Mouse (Mus musculus) forebrain, embryonic 14.5 days (tissue): ENCODE data around the gene Plxdc1. TPM values are rescaled to one million over a fixed set of nuclear protein-coding genes. Genes with fewer than 3 reads are reported as not detected.

Experiments used
- ATAC-seq: fragments of 200-750 bp; cut with Nextera tagmentation; 2 replicates; pipeline ENCODE4 v1.8.0; 2017; ENCODE audit warnings: mild to moderate bottlenecking, moderate library complexity
- DNase-seq: peaks from one replicate; pipeline ENCODE4 v3.0.0-alpha.2; 2015; ENCODE audit warnings: low spot score
- H3K27ac ChIP-seq: fragments of 300-500 bp; sonication (generic); 2 replicates; pipeline ENCODE4 v1.5.1; 2014; ENCODE audit warnings: low read depth, mild to moderate bottlenecking, control low read depth, low read length, moderate library complexity
- H3K27me3 ChIP-seq: fragments of 300-500 bp; sonication (generic); replicated peaks from 2 replicates; pipeline ENCODE4 v1.6.1; 2014; ENCODE audit warnings: low read length, control low read depth, mixed read lengths; ENCODE audit not compliant: control insufficient read depth, insufficient read depth
- H3K36me3 ChIP-seq: fragments of 300-500 bp; sonication (generic); 2 replicates; pipeline ENCODE4 v1.6.1; 2014; ENCODE audit warnings: low read length, control low read depth; ENCODE audit not compliant: control insufficient read depth, insufficient read depth
- H3K4me1 ChIP-seq: fragments of 300-500 bp; sonication (generic); 2 replicates; pipeline ENCODE4 v1.6.1; 2014; ENCODE audit warnings: antibody characterized with exemption, low read length, control low read depth; ENCODE audit not compliant: control insufficient read depth, insufficient read depth
- H3K4me2 ChIP-seq: fragments of 300-500 bp; sonication (generic); 2 replicates; pipeline ENCODE4 v1.6.1; 2014; ENCODE audit warnings: mild to moderate bottlenecking, control low read depth, low read length
- H3K4me3 ChIP-seq: fragments of 300-500 bp; sonication (generic); 2 replicates; pipeline ENCODE4 v1.5.1; 2014; ENCODE audit warnings: low read depth, low read length, control low read depth
- H3K9ac ChIP-seq: fragments of 300-500 bp; sonication (generic); 2 replicates; pipeline ENCODE4 v1.6.1; 2014; ENCODE audit warnings: mild to moderate bottlenecking, low read length, control low read depth, moderate library complexity
- H3K9me3 ChIP-seq: fragments of 300-500 bp; sonication (generic); replicated peaks from 2 replicates; pipeline ENCODE4 v1.6.1; 2016; ENCODE audit warnings: low read length, control low read depth, mixed read lengths; ENCODE audit not compliant: control insufficient read depth
- WGBS: fragments of 180-500 bp; shearing (Covaris S2); extraction: QIAGEN DNeasy Blood & Tissue Kit; methylation state at CpG from one replicate; pipeline ENCODE4 v1.1.7; 2014; 5-methylcytosine and 5-hydroxymethylcytosine counted together
- polyA plus RNA-seq: library from polyadenylated mRNA; unstranded; fragments of >200 nt; fragmentation: Nextera tagmentation; extraction: Ambion mirVana; gene quantifications from 2 replicates; pipeline ENCODE4 v1.2.1, GENCODE M21; 2014

The Plxdc1 gene
- polyA plus RNA-seq, 1 experiment from 2014 or later: 0.48 TPM

DNA sequence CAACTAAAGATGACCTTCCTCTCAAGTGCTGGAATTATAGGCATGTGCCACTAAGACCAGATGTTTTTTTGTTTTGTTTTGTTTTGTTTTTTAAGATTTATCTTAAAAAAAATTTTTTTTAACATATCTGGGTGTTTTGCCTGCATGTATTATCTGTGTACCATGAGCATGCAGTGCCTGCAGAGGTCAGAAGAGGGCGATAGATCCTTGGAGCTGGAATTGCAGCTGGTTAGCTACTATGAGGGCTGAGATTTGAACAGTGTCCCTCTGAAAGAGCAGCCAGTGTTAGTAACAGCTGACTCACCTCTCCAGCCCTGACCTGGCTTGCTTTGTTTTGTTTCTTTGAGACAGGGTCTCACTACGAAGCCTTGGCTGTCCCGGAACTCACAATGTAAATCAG is 49.5 kb downstream of the Plxdc1 start:
- no peaks in the 10 kb centered on the region for H3K9me3 ChIP-seq
- no peaks in the 10 kb centered on the region for H3K36me3 ChIP-seq
- H3K4me1 ChIP-seq: no peaks in the 10 kb centered on the region
- H3K9ac ChIP-seq: no peak overlapping the region
- H3K4me3 ChIP-seq: no peak overlapping the region
- DNase-seq (peak; percentile 67), ATAC-seq (no peak)
- H3K4me2 ChIP-seq: no peak overlapping the region
- no peaks in the 10 kb centered on the region for H3K27me3 ChIP-seq
- WGBS: 23% methylated on average over 3 of the region's 3 CpGs
- no peak overlapping the region for H3K27ac ChIP-seq

DNA sequence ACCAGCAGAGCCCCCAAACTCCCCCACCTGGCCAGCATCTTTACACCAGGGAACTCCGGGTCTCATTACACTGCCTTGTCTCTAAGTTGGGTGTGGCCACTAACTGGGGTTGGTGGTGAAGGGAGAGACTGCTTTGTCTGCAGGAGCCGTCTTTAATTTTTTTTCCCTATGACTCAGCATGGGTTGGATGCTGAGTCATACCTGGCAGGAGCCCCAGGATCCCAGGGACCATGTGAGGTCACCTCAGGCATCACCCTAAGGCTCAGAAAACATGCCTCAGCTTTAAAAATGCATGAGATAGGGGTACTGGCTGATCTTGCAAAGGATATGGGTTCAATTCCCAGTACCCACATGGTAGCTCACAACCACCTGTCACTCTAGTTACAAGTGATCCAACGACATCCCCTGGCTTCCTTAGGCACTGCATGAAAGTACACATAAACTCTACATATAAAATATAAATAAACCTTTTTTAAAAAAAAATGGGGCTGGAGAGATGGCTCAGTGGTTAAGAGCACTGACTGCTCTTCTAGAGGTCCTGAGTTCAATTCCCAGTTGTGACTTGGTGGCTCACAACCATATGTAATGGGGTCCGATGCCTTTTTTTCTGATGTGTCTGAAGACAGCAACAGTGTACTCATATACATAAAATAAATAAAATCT is 50.2 kb downstream of the Plxdc1 start:
- Histone ChIP-seq H3K27me3 (no peaks in the 10 kb centered on the region), H3K9me3 (no peaks in the 10 kb centered on the region), H3K4me1 (no peaks in the 10 kb centered on the region), H3K9ac (no peak overlapping the region), H3K4me3 (no peak overlapping the region), H3K4me2 (no peak overlapping the region), H3K36me3 (no peaks in the 10 kb centered on the region), H3K27ac (no peak overlapping the region)
- DNase-seq (no peak), ATAC-seq (no peak)
- WGBS: 65% methylated on average over 4 of the region's 4 CpGs

DNA sequence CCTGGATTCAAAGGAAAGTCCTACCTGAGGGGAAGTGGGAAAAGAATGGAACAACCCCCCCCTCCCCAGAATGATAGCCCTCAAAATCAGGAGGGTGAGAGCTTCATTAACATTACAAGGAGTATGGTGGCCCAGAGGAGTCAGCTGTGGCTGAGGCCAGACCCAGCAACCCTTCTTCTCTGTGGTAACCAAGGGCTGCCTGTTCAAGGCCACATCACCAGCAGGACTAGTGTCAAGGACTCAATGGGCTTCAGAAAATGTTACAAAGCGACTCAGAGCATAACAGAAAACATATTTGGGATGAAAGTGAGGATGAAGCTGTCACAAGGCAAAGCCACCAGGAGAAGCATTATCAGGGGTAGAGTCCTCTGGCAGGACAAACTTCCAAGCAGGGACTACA is 52.7 kb downstream of the Plxdc1 start:
- Histone ChIP-seq H3K9ac (no peak overlapping the region), H3K4me2 (no peak overlapping the region), H3K36me3 (no peaks in the 10 kb centered on the region), H3K9me3 (no peaks in the 10 kb centered on the region), H3K27ac (no peak overlapping the region), H3K4me3 (no peak overlapping the region), H3K27me3 (no peaks in the 10 kb centered on the region), H3K4me1 (no peaks in the 10 kb centered on the region)
- WGBS: 75% methylated on average over 1 of the region's 1 CpGs
- no peak for ATAC-seq
- no peak for DNase-seq

DNA sequence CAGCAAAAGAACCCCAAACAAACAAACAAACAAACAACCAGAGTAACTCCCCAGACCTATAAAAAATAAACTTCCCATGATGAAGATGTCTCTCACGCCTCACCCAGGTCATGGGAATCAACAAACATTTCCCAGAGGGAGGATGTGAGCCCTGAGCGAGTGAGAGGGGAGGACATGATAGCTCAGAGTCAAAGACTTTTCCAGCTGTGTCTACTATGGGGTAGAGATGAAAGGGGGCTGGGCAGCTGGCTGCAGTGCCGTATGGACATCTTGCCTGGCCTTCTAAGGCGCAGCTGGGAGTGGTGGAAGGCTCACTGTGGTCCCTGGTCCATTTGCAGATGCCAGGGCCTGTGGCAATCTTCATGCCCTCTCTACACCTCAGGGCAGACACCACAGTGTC is 57.3 kb downstream of the Plxdc1 start:
- Histone ChIP-seq H3K4me2 (no peak overlapping the region), H3K36me3 (no peaks in the 10 kb centered on the region), H3K4me1 (no peaks in the 10 kb centered on the region), H3K9ac (no peak overlapping the region), H3K9me3 (no peaks in the 10 kb centered on the region), H3K4me3 (no peak overlapping the region), H3K27me3 (no peaks in the 10 kb centered on the region), H3K27ac (no peak overlapping the region)
- DNase-seq: no peak
- ATAC-seq: no peak
- 78% methylated on average over 4 of the region's 4 CpGs for WGBS

DNA sequence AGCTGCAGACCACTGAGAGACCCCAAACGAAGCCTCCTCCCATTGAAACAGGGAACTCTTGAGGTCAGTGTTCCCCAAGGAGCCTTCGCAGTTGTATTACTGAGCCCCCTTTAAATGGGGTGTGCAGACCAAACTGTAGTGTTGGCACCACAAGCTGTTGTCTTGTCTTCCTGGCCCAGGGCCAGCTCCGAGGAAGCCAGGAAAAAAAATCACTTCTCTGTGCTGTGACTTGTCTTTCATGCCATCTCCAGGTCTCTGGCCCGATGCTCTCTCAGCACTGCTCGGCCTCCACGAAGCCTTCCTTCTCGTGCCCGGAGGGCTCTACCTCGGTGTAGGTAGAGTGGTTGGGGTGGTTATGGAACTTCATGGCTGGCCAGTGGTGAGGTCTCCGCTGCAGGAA is 62.0 kb downstream of the Plxdc1 start:
- ATAC-seq: no peak

DNA sequence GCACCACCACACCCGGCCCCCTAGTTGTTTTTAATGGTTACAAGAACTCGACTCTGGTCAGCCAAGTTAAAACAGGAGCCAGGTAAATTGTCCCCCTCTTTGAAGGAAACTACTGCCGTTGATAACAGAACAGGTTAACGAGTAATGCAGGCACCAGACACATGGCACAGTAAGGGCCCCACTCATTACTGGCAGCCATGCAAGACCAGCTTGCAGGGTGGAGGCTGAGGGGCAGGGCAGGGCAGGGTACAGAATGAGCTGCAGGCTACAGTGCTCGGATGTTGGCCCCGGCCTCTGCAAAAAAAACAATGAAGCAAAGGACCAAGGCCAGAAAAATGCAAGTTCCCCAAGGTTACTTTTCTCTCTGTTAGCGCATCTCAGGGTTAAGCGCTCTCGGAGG is 62.6 kb downstream of the Plxdc1 start:
- no peak overlapping the region for H3K4me3 ChIP-seq
- no peak overlapping the region for H3K27ac ChIP-seq
- DNase-seq (no peak), ATAC-seq (no peak)
- H3K9me3 ChIP-seq: no peaks in the 10 kb centered on the region
- no peaks in the 10 kb centered on the region for H3K27me3 ChIP-seq
- no peaks in the 10 kb centered on the region for H3K36me3 ChIP-seq
- 75% methylated on average over 9 of the region's 9 CpGs for WGBS
- no peaks in the 10 kb centered on the region for H3K4me1 ChIP-seq
- no peak overlapping the region for H3K9ac ChIP-seq
- H3K4me2 ChIP-seq: no peak overlapping the region

More for the DNA sequence above, 62.0 kb downstream of the Plxdc1 start:
- Histone ChIP-seq H3K9ac (no peak overlapping the region), H3K27me3 (no peaks in the 10 kb centered on the region), H3K36me3 (no peaks in the 10 kb centered on the region), H3K4me3 (no peak overlapping the region), H3K9me3 (no peaks in the 10 kb centered on the region), H3K4me2 (no peak overlapping the region), H3K4me1 (no peaks in the 10 kb centered on the region), H3K27ac (no peak overlapping the region)
- 88% methylated on average over 10 of the region's 10 CpGs for WGBS
- peak; percentile 9 for DNase-seq

DNA sequence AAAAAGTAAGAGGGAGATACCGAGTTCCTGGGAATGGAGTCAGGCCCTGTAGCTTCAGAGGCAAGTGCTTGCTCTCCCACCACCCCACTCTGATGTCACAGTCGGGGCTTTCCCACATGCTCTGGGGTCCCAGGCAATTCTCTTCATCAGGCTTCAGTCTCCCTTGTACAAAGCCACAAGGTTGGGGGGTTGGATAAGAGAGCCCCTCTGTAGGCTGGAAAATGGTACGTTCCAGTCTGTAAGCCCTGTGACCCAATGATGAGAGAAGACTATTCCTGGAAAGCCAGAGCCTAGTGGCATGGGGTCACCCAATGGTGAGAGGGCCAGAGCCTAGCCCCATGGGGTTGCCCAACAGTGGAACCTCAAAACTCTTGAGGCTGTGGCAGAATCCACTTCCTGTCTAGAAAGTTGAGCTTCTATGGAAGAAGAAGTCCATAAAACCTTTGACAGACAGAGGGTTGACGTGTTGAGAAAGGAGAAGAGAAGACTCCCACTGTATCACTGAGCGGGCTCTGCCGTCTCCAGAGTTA is 70.2 kb downstream of the Plxdc1 start:
- DNase-seq: no peak
- Histone ChIP-seq H3K4me2 (no peak overlapping the region), H3K9me3 (no peaks in the 10 kb centered on the region), H3K4me3 (no peak overlapping the region), H3K36me3 (no peaks in the 10 kb centered on the region), H3K27me3 (no peaks in the 10 kb centered on the region), H3K4me1 (no peaks in the 10 kb centered on the region), H3K9ac (no peak overlapping the region), H3K27ac (no peak overlapping the region)
- ATAC-seq: no peak
- 93% methylated on average over 6 of the region's 6 CpGs for WGBS

DNA sequence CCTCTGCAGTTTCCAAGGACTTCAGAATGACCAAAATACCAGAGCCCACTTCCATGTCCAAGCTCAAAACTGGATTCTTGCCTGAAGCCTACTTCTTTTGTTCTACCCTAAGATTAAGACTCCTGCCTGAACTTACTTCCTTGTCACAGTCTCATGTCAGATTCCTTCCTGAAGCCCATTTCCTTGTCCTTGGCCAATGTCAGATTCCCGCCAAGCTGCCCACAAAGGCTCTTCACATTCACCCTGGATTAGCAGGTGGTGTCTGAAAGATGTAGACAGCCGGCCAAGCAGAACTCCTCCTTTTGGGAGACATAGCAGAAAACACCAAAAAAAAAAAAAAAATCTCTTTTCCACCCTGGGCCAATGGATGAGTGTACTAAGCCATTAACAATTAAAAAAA is 70.8 kb downstream of the Plxdc1 start:
- Histone ChIP-seq H3K36me3 (no peaks in the 10 kb centered on the region), H3K4me1 (no peaks in the 10 kb centered on the region), H3K9me3 (no peaks in the 10 kb centered on the region), H3K9ac (no peak overlapping the region), H3K27me3 (no peaks in the 10 kb centered on the region), H3K4me2 (no peak overlapping the region), H3K27ac (no peak overlapping the region), H3K4me3 (no peak overlapping the region)
- 83% methylated on average over 2 of the region's 2 CpGs for whole genome bisulfite sequencing
- ATAC-seq (no peak), DNase-seq (no peak)

DNA sequence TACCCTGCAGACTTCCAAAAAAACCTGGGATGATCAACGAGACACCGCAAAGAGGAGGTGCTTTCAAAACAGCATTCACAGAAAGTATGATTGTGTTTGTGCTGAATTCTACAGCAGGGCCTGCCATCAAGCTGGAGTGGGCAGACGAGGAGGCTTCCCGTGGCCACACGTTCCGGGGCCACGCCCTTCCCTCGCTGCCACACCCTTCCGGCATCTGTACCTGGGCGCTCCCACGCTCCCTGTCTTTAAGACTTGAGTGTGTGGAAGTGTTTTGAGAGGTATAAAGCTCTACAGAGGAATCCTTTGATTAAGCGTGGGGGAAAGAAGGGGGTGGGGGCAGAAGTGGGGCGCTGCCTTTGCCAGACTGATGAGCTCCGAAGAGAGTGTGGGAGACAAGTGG is 73.1 kb downstream of the Plxdc1 start:
- Histone ChIP-seq H3K27me3 (no peaks in the 10 kb centered on the region), H3K27ac (no peak overlapping the region), H3K9me3 (no peaks in the 10 kb centered on the region), H3K36me3 (no peaks in the 10 kb centered on the region), H3K4me3 (no peak overlapping the region), H3K9ac (no peak overlapping the region), H3K4me1 (no peaks in the 10 kb centered on the region), H3K4me2 (no peak overlapping the region)
- DNase-seq (no peak), ATAC-seq (no peak)
- WGBS: 90% methylated on average over 14 of the region's 14 CpGs
